Mouse (Mus musculus) erythroid progenitor cell, adult 5-6 weeks (primary cell): ENCODE results near the gene Zfyve27. TPM values are rescaled to one million over a fixed set of nuclear protein-coding genes. Genes with fewer than 3 reads are reported as not detected.

Source experiments
- ATAC-seq: replicated peaks from 2 replicates; pipeline ENCODE4 v1.8.0; 2016; ENCODE audit warnings: moderate number of reproducible peaks, mild to moderate bottlenecking, moderate TSS enrichment, inconsistent platforms; ENCODE audit not compliant: poor library complexity, low FRiP score, severe bottlenecking
- total RNA-seq, 2 experiments: library from RNA; stranded (forward) in 1 of 2; stranded (reverse) in 1 of 2; fragments of 150-400 nt in 1 of 2; fragments of 186-747, 209-891 nt in 1 of 2; gene quantifications; 2 replicates each; pipeline versions ENCODE4 v1.2.3 to v1.2.4; 2015 to 2017; ENCODE audit warnings: low replicate concordance in 2 of 2

The Zfyve27 gene
- total RNA-seq, 2 experiments from 2014 or later = 6.1 to 7.1 TPM

DNA sequence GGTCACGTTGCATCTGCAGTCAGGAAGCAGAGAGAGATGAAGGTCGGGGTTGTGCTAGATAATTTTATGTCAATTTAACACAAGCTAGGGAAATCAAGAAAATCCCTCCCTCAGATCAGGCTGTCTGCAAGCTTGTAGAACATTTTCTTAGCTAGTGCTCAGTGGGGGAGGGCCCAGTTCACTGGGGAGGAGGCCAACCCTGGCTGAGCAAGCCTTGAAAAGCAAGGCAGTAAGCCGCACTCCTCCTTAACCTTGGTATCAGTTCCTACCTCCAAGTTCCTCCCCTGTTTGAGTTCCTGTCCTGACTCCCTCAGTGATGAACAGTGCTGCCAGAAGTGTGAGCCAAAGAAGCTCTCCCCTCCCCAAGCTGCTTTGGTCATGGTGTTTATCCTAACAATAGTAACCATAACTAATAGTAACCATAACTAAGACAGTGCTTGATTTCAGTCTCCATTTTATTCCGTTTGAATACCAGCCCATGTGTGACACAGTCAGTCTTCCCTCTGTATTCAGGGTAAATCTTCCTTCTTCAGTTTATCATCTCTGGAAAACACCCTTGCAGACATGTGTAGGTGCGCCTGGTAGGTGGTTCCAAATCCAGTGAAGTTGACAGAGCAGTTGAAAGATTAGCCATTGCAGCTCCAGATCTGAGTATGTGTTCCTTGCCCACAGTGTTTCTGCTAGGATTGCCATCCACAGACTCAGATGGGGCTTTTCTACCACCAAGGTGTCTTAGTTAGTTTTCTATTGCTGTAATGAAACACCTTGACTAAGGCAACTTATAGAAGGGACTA is 23.8 kb upstream of the Zfyve27 start:
- no peak for ATAC-seq

DNA sequence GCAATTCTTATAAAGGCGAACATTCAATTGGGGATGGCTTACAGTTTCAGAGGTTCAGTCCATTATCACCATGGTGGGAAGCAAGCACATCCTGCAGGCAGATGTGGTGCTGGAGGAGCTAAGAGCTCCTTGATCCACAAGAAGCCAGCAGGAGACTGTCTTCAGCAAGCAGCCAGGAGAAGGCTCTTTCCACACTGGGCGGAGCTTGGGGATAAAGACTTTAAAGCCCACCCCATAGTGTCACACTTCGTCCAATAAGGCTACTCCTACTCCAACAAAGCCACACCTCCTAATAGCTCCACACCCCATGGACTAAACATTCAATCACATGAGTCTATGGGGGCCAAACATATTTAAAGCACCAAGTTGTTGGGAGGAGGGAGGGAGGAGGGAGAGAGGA is 21.8 kb upstream of the Zfyve27 start:
- ATAC-seq = no peak

DNA sequence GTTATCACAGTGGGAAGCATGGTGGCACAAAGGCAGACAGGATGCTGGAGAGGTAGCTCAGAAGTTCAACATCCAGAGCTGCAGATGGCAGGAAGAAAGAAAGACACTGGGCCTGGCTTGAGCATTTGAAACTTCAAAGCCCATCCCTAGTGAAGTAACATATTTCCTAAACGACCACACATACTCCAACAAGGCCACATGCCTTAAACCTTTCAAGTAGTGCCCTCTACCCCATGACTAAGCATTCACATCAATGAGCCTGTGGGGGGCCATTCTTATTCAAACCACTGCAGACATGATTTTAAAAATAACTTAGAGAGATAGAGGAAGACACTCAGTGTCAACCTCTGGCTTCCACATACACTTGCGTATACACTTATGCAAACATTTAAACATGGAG is 21.0 kb upstream of the Zfyve27 start:
- ATAC-seq = no peak

DNA sequence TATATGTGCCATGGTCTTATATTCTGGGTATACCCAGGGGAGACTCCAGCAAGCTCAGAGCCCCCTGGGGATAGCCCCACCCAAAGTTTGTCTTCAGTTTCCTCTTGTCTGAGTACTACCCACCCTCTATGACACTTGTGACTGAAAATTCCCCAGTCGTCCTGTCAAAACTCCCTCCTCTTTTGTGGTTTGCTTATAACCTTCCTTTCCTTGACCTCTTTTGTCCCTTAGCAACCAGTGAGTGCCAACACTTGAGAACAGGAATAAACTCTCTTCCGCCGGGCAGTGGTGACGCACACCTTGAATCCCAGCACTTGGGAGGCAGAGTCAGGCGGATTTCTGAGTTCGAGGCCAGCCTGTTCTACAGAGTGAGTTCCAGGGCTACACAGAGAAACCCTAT is 19.7 kb upstream of the Zfyve27 start:
- no peak for ATAC-seq

DNA sequence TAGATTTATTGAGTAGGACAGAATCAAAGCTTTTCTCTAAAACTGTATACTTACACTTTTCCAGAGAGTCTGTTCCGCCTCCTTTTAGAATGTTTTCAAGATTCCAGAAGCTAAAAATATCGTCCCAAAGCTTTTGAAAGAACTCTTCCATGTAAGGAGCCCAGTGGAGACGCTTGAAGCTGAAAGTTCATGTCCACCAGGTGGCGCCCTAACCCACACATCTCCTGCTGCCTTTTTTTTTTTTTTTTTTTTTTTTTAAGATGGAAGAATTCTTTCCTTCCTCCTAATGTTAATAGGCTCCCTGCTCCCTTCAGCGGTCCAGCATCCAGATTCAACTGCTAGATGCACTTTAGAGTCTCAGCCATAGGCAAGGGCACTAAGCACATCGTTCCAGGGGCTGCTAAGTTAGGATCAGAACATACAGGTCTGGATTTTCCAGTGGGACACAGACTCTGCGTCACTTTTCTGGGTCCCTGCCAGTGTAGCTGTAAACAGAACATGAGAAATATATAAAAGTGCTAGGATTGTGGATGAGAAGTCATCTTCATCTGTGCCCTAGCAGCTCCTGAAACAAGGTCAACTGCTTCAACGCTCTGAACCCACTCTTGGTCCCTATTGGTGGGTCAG is 19.1 kb upstream of the Zfyve27 start:
- ATAC-seq = no peak

DNA sequence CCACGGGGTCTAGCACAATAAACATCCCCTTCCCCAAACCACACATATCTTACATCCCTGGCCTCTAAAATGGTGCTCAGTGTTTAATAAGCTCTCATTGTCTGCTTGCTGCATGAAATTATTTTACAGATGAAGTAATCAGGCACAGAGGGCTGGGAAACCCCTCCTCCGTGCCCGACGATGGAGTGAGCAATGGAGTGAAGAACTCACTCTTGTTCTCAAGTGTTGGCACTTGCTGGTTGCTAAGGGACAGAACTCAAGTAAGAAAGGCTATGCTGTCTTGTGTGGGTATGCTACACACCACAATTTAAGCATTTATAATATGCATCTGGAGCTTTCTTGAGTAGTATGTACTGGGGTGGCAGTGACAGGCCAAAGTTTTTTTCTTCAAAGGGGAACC is 18.5 kb upstream of the Zfyve27 start:
- no peak for ATAC-seq

DNA sequence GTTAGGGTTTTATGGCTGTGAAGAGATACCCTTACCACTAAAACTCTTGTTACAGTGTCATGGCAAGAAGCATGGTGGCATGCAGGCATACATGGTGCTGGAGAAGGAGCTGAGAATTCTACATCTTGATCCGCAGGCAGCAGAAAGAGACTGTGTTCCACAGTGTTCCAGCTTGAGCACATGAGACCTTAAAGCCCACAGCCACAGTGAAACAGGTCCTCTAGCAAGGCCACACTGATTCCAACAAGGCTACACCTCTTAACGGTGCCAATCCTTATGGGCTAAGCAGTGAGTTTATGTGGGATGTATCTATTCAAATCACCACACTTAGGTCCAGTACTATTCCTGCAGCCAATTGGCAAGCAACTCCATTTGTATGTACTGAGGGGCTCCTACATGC is 18.0 kb upstream of the Zfyve27 start:
- no peak for ATAC-seq

DNA sequence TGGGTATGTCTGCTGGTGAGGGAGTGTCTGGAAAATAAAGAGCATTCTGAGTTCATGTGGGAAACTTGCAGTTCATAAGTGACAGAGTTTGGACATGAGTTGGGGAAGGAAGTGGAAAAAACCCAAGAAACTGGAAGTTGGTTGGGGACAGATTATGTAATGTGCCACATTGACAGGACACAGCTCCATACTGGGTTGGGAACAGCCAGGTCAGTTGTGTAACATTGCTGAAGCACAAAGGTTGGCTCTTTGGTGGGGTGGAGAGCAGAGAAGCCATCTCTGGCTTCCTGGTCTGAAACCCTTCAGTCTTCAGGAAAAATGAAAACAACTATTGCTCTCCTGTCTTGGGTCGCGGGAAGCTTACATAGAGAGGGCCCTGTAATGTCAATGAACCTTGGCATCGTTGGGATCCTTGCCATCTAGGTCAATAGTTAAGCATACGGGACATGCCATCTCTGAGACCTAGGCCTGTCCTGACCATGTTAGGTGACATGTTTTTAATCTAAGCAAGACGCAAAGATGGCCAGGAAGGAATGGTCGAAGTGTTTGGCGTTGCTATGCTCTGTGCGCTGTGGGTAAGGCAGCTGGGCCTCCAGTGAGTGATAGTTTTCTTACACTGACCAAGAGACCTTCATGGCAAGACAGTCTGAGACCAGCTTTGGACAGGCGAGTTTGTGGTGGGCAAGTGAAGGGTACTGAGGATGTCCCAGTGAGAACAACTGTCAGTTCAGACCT is 17.3 kb upstream of the Zfyve27 start:
- no peak for ATAC-seq

DNA sequence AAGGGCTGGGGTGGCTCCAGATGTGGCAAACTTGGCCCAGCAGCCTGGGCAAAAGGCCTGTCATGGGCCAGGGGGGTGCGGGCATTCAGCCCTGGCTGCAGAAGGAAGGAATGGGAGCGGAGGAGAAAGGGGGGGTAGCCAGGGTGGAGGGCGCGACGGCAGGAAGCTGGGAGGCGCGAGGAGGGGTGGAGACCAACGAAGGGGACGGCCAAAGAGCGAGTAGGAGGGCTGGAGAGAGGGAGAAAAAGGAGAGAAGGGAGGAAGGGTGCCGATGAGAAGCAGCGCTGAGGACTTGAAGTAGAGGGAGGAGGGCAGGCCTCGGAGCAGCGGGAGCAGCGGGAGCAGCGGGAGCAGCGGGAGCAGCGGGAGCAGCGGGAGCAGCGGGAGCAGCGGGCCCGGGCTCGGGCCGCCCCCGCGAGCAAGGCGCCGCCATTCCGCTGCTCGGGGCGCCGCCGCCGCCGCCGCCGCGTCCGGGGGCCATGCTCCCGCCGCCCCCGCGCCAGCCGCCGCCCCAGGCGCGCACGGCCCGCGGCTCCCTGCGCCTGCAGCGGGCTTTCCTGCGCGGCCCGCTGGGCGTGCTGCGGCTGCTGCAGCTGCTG is 16.5 kb upstream of the Zfyve27 start, which contains the start of gene Marveld1:
TSS of gene Marveld1 (plus strand) at position 231 of the 599 bp plus-strand sequence.
- no peak for ATAC-seq

DNA sequence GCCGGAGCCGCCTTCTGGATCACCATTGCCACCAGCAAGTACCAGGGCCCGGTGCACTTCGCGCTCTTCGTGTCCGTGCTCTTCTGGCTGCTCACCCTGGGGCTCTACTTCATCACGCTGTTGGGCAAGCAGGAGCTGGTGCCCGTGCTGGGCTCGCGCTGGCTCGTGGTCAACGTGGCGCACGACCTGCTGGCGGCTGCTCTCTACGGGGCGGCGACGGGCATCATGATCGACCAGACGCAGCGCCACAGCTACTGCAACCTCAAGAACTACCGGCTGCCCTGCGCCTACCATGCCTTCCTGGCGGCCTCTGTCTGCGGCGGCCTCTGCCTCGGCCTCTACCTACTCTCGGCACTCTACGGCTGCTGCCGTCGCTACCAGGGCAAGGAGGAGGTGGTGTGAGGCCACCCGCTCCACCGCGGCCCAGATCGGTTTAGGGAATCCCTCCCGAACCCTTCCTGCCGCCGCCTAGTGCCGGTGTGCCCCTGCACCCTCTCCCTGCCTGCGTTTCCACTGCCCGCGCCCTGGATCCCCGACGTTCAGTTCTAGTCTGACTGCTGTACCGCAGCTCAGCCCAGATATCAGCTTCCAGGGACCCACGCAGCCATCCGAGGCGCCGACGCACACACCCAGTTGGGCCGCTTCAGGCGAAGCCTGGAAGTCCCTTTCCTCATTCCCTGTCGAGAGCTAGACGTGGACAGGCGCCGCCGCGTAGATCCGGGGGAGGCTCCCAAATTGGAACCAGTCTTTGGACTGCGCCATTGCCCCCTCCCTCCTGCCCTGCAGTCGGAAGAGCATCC is 15.8 kb upstream of the Zfyve27 start:
- no peak for ATAC-seq

DNA sequence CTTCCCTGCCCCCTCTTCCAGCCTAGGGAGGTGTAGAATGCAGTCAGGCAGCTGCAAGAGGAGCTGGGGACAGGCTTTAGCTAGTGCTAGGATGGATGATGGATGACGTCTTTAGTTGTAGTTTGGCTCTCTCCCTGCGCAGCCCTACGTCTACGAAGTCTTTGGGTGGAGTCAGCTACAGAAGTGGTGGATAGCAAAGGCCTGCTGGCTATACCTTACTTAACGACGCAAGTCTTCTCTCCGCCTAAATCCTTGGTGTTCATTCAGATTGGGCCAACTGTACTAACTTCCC is 15.2 kb upstream of the Zfyve27 start:
- no peak for ATAC-seq

DNA sequence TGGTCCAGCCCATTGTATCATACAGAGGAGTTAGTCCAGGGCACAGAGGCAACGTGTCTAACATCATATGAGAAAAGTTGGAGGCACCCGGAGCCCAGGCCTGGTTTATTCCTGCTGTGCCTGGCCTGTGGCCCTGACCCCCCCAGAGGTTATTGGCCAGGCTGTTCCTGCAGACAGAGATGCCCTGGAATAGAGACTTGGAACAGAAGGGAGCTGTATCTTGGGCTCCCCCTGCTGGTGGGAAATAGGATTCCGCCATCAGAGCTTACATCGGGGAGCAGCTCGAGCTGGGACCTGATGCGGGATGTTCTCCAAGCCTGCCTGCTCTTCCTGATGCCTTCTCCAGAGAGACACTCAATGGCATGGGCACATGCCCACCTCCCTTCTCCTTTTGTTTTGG is 11.8 kb upstream of the Zfyve27 start:
- ATAC-seq = peak; percentile 70

DNA sequence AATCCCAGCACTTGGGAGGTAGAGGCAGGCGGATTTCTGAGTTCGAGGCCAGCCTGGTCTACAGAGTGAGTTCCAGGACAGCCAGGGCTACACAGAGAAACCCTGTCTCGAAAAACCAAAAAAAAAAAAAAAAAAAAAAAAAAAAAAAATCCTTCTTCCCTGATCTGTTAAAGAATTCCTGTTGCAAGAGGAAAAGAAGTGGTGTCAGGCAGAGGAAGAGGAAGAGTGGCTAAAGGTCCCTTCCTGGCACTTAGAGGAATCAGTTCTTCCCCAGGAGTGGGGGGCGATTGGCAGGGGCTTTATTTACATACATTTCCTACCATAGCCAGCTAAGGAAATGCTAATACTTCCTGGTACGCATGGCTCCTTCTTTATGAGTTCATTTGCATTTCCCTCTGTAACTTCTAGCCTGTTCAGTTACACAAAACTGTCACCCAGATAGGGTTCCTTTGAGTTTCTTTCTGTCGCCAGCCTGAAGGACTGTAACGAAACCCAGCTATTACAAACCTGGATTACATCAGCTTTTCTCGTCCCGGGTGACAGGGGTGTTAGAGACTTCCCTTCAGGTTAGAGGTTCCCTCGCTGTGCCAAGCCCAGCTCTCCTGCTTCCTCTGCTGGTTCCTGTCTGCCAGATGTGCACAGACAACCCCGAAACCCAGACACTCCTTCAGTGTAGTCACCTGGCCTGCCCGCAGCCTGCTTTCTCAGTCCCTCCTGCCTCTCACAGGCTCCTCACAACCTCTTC is 6.1 kb upstream of the Zfyve27 start:
- ATAC-seq = no peak

DNA sequence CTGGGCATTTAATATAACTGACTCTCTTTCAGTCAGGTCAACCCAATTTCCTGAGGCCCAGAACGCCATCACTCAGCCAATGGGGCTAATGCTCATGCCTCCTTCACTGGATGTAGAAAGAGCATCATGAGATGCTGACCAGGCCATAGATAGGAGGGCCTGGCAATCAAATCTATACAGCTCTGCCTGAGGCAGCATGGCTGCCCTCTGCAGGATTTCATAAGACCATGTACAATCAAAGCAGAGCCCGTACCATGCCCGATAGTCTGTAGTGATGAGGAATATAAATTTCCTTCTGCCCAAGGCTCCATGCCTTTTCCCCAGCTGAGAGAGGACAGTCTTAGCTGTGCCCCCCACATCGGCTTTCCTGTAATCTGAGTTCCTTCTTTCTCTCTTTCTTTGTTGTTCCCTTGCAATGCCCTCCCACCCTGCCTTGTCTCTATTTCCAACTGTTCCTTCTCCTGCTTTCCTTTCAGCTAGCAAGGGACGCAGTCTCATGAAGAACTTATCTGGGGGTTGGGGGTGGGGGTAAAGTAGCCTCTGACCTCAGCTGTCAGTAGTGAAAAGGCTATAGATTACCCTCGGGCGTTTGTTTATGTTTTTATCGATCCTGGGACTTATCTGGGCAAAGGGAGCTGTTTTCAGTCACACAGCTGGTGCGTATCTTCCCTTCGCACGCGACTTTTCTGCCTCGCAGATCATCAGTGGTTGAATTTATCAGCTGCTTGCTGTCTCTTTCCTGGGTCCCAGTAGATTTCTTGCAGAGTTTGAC is 5.3 kb upstream of the Zfyve27 start:
- ATAC-seq = no peak

DNA sequence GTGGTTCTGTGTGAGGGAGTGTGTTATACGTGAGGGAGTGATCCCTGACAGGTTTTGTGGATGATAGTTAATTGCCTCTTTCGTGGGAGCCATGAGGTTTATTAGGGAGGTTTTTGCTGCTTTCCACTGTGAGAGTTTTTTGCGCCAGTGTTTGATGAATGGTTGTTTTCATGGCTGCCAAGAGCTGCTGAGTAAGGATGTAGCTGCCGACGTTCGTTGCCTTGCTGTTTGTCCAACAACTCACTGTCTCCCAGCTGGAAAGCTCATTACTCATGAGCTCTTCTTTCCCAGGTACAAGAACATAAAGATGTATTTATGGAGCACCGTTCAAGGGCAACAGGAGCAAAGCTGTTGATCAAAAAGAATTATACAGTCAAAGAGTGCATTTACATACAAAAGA is 437 bp downstream of the Zfyve27 start:
- no peak for ATAC-seq

DNA sequence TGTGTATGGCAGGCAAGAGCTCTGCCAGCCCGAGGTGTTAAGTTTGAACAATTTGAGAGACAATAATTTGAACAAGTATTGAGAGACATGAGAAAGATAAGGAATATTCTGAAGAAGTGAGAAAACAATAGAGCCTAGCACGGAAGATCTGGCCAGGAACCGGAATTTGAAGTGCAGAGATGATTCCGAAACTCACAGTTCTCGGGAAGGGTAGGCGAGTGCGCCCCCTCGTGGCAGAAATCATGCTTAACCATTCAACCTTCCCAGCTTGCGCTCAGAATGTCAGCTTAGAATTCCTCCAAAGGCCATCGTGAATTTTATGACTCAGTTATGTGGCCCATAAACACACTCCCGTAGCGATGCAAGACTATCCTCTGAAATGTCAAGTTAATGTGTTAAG is 2.4 kb downstream of the Zfyve27 start:
- ATAC-seq = peak; percentile 49

DNA sequence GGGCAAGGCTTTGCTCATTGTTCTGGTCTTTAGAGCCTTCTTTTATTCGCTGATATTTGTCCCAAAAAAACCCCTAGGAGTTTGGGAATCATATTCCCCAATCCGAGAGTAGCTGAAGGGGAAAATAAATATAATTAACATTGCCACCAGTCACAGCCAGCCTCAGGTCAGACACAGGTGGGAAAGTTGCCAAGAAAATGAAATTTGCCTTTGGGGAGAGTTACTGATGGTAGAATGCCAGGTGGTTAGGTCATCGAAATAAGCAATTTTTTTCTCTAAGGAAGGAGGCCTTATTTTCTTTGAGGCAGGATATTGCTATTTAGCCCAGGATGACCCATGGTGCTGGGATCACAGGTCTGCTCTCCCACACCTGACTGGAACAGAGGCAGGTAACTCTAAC is 3.0 kb downstream of the Zfyve27 start:
- ATAC-seq = no peak

DNA sequence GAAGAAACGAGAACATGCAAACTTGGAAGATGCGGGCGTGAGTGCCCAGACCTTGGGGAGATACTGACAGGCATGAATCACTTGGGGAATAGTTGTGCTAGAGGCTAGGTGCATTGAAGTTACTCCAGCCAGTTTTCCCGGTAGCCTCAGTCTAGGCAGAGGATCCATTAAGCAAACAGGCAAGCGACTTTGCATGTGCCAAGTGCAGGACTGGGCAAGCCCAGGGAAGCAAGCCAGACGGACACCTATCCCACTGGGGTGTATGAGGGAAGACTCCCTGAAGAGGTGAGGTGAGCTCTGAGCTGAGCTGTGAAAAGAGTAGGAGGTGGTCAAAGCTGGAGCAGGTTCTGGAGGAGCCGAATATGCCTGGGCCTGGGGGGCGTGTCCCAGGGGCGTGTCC is 3.7 kb downstream of the Zfyve27 start:
- ATAC-seq = no peak
